Mouse (Mus musculus) liver, embryonic 16.5 days (tissue): Measurements from ENCODE around the gene Dynlt1c. TPM values are rescaled to one million over a fixed set of nuclear protein-coding genes. Genes with fewer than 3 reads are reported as not detected.
"Not testable (repeated sequence)": the region's sequence is repeated elsewhere in the genome, so short reads cannot be mapped to it uniquely, and the experiment has no call there.

ENCODE experiments used
- ATAC-seq: fragments of 200-750 bp; cut with Nextera tagmentation; 2 replicates; pipeline ENCODE4 v1.8.0; 2017; ENCODE audit warnings: low read depth, mild to moderate bottlenecking, moderate number of reproducible peaks, moderate library complexity
- H3K27ac ChIP-seq: fragments of 300-500 bp; sonication (generic); 2 replicates; pipeline ENCODE4 v1.5.1; 2014; ENCODE audit warnings: mild to moderate bottlenecking, low read length
- H3K27me3 ChIP-seq: fragments of 300-500 bp; sonication (generic); 2 replicates; pipeline ENCODE4 v1.6.1; 2014; ENCODE audit warnings: low read depth, low read length, mixed read lengths; ENCODE audit not compliant: control insufficient read depth, insufficient read depth
- H3K36me3 ChIP-seq: fragments of 300-500 bp; sonication (generic); 2 replicates; pipeline ENCODE4 v1.6.1; 2014; ENCODE audit warnings: mild to moderate bottlenecking; ENCODE audit not compliant: control insufficient read depth, insufficient read depth
- H3K4me1 ChIP-seq: fragments of 300-500 bp; sonication (generic); 2 replicates; pipeline ENCODE4 v1.6.1; 2014; ENCODE audit warnings: low read depth, low read length, mixed read lengths; ENCODE audit not compliant: control insufficient read depth
- H3K4me2 ChIP-seq: fragments of 300-500 bp; sonication (generic); 2 replicates; pipeline ENCODE4 v1.6.1; 2014; ENCODE audit warnings: low read depth, low read length, mixed read lengths
- H3K4me3 ChIP-seq: fragments of 300-500 bp; sonication (generic); 2 replicates; pipeline ENCODE4 v1.5.1; 2014; ENCODE audit warnings: low read depth, mild to moderate bottlenecking, low read length
- H3K9ac ChIP-seq: fragments of 300-500 bp; sonication (generic); 2 replicates; pipeline ENCODE4 v1.6.1; 2014; ENCODE audit warnings: low read depth, low read length
- H3K9me3 ChIP-seq: fragments of 300-500 bp; sonication (generic); replicated peaks from 2 replicates; pipeline ENCODE4 v1.6.1; 2016; ENCODE audit warnings: low read length; ENCODE audit not compliant: control insufficient read depth
- WGBS: fragments of 180-500 bp; shearing (Covaris S2); extraction: QIAGEN DNeasy Blood & Tissue Kit; methylation state at CpG from one replicate; pipeline ENCODE4 v1.1.7; 2014; ENCODE audit not compliant: insufficient replicate concordance; 5-methylcytosine and 5-hydroxymethylcytosine counted together
- polyA plus RNA-seq: library from polyadenylated mRNA; unstranded; fragments of >200 nt; fragmentation: Nextera tagmentation; extraction: Ambion mirVana; gene quantifications from 2 replicates; pipeline ENCODE4 v1.2.1, GENCODE M21; 2015

Dynlt1c gene
- polyA plus RNA-seq, 1 experiment from 2014 or later: 8.5 TPM

DNA sequence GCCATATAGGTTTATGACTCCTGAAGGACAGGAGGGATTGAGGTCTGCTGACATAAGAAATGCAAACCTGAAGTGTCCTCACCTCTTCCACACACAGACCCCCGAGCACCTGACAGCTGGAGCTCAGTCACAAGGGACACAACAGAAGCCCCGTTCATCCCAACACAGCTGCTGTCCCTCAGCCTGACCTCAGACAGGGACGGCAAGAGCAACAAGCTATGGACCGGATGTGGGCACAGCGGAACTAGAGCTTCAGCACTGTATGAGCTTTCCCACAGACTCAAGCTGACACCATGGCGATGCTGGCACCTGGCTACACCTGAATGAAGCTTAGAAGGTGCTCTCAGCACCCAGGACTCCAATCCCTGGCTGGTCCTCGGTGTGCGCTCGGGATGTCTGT lies 12.8 kb downstream of the Dynlt1c start:
- H3K27me3 ChIP-seq, H3K4me1 ChIP-seq, H3K4me2 ChIP-seq, H3K36me3 ChIP-seq, H3K27ac ChIP-seq, H3K9ac ChIP-seq, ATAC-seq, H3K4me3 ChIP-seq, H3K9me3 ChIP-seq: not testable (repeated sequence)
- 85% methylated on average over 4 of the region's 9 CpGs for WGBS

DNA sequence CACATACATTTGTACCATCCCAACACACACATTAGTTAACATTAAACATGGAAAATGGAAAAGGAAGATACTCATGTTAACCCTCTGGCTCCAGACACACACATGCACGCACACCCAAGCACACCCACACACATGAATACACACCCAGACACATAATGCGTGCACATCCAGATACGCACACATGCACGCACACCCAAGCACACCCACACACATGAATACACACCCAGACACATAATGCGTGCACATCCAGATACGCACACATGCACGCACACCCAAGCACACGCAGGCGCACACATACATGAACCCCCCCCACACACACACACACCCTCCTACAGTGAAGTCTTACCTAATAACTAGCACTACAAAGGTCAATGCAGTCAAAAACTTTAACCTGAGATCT lies 15.3 kb downstream of the Dynlt1c start:
- not testable (repeated sequence) for H3K4me2 ChIP-seq, H3K36me3 ChIP-seq, H3K27me3 ChIP-seq, H3K9me3 ChIP-seq, H3K4me3 ChIP-seq, ATAC-seq, H3K4me1 ChIP-seq, H3K9ac ChIP-seq, H3K27ac ChIP-seq
- 83% methylated on average over 9 of the region's 9 CpGs for WGBS

DNA sequence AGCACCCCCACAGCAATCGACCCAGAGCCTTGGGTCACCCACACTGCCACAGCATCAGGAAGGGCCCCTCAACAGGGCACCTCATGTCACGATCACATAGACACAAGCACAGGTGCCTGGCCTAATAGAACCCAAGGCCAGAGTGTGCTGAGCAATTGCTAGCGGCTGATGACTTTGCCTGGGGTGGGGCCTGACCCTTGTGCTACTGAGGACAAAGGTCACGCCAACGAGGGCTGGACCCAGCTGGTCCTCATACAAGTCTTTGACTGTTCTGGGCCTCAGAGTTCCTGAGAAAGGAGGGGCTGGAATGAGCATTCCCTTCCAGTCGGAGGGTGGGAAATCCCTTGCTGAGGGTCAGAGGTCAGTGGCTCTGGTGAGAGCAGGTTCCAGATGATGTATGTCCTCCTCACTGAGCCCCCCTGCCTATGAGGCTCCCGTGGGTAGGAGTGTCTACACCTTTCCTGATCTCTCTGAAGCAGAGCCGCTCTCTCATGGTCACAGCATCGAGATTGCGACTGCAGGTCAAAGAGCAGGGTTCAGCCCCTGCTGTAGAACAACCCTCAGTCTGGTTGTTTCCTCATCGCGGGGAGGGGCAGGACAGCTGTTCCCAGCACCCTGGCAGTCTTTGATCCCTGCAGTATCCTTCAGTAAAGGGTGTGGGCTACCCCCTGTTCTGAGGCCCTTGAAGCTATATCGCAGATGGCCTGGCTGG lies 16.4 kb downstream of the Dynlt1c start:
- H3K9ac ChIP-seq, H3K27ac ChIP-seq, H3K4me2 ChIP-seq, H3K9me3 ChIP-seq, H3K27me3 ChIP-seq, H3K36me3 ChIP-seq, H3K4me1 ChIP-seq, H3K4me3 ChIP-seq: not testable (repeated sequence)
- peak; percentile 74 for ATAC-seq
- 60% methylated on average over 7 of the region's 13 CpGs for WGBS

DNA sequence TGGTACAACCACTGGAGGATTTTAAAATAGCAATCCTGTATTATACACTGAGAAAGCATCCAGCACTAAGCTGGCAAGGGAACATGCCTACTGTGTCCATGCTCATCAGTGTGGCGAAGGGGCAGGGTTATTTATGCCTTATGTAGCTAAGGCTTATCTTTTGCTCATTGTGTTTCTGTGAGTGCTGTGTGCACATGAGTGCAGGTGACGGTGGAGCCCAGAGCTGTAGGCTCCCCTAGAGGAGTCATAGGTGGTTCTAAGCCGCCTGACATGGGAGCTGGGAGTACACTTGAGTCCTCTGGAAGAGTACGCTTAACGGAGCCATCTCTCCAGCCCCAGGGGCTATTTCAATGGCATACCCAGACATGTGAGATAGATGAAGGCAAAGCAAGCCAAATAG lies 17.8 kb downstream of the Dynlt1c start:
- H3K9me3 ChIP-seq, H3K9ac ChIP-seq, H3K27ac ChIP-seq, H3K4me1 ChIP-seq, H3K36me3 ChIP-seq, H3K4me3 ChIP-seq, ATAC-seq, H3K27me3 ChIP-seq, H3K4me2 ChIP-seq: not testable (repeated sequence)
- WGBS: 68% methylated on average over 5 of the region's 5 CpGs

DNA sequence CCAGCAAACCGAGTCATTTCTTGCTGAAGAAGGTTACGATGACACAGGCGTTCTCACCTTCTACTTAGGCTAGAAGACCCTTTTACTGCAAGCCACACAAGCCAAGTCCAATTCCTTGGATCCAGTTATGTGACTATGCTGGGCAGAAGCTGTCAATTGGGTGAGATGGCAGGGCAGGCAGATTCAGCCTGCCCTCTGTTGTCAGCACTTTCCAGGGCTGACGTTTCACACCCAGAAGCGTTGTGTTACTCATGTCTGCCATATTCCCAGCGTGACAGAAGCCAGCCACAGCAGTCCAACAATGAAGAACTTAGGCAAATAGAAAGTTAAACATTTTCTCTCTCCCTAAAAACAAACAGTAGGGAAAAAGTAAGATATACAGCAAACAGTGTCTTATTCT lies 18.6 kb downstream of the Dynlt1c start:
- not testable (repeated sequence) for H3K9me3 ChIP-seq, H3K9ac ChIP-seq, H3K4me2 ChIP-seq, H3K36me3 ChIP-seq, H3K27ac ChIP-seq, H3K27me3 ChIP-seq, H3K4me3 ChIP-seq, H3K4me1 ChIP-seq
- 46% methylated on average over 5 of the region's 6 CpGs for WGBS
- ATAC-seq: peak; percentile 22; the same call in 1 of the 2 replicates

DNA sequence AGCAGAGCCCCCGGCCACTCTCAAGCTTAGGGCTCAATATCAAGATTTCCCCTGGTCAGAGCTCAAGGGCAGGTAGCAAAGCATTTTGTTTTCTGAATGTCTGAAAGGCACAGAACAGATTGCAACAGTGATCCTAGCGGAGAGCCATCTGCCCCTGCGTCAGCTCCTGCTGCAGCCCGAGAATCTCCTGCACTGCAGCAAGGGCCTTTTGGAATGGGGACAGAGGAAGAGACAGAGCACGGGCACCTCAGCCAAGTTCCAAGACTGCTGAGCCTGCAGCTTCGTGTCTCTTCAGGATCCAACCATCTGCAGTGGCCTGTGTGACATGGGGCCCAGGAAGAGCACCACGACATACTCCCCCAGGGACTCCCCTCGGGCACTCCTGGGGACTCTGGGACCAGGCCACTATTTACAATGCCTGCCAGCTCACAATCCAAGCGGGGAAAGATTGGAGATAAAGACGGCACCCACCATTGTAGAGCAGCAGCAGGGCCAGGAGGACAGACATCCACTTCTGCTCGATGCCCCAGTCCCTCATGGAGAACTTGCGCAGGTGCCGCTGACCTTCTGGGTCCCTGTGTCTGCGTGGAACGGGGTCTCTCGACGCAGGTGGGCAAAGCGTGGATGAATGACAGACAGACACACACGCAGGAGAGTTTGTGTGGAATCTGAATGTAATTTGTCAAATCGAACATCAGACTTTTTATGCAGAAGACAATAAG lies 19.4 kb downstream of the Dynlt1c start:
- not testable (repeated sequence) for H3K27ac ChIP-seq, H3K9ac ChIP-seq, H3K4me1 ChIP-seq, H3K4me3 ChIP-seq, H3K27me3 ChIP-seq, H3K4me2 ChIP-seq, H3K36me3 ChIP-seq, H3K9me3 ChIP-seq, ATAC-seq
- WGBS: 60% methylated on average over 18 of the region's 20 CpGs

DNA sequence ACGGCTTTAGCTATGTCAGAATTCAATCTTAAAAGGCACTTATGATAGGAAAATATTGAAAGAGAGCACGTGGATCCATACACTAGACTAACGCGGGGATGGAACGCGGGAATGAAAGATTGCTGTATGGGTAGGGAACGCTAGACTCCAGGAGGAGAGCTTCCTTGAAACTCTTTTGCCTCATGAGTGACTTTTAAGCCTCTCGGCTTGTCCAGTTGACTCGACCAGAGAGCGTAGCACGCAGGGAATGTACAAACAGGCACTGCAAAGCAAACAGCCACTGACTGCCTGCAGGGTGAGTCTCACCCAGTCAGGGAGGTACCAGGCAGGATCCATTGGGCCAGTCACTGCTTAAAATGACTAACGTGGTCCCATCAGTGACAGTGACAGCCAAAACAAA lies 20.5 kb downstream of the Dynlt1c start:
- not testable (repeated sequence) for ATAC-seq, H3K9ac ChIP-seq

DNA sequence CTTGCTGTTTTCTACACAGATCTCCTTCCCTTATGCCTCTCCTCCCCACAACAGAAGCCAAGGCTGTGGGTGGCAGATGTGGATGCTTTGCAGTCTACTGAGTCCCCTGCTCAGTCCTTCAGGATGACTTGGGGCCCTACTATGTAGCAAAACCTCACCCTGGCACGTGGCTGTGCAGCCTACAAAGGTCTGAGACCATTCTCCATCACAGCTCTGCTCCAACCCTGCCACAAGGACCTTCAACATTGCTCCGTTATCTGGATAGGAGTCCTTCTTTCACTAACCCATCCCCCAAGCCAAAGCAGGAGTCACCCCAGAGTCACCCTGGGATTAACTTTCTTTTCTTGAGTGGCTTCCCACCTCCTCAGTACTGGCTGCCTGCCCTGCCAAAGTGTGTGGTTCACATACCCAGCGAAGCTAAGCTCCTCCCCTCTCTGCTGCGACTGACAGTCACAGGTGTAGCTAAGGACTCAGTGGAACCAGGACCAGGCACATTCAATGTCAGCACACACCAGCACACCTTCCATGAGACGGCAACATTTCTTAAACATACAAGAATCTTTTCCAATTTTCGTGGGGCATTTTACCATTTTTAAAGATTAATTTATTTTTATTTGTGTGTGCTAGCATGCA lies 23.6 kb downstream of the Dynlt1c start:
- 25% methylated on average over 1 of the region's 6 CpGs for WGBS
- H3K27me3 ChIP-seq, H3K27ac ChIP-seq, H3K9me3 ChIP-seq, H3K4me1 ChIP-seq, H3K36me3 ChIP-seq, H3K4me3 ChIP-seq, H3K4me2 ChIP-seq, ATAC-seq, H3K9ac ChIP-seq: not testable (repeated sequence)

More for the DNA sequence above, 20.5 kb downstream of the Dynlt1c start:
- not testable (repeated sequence) for H3K4me1 ChIP-seq, H3K4me2 ChIP-seq, H3K4me3 ChIP-seq, H3K9me3 ChIP-seq, H3K27ac ChIP-seq, H3K27me3 ChIP-seq, H3K36me3 ChIP-seq
- WGBS: 74% methylated on average over 11 of the region's 12 CpGs

DNA sequence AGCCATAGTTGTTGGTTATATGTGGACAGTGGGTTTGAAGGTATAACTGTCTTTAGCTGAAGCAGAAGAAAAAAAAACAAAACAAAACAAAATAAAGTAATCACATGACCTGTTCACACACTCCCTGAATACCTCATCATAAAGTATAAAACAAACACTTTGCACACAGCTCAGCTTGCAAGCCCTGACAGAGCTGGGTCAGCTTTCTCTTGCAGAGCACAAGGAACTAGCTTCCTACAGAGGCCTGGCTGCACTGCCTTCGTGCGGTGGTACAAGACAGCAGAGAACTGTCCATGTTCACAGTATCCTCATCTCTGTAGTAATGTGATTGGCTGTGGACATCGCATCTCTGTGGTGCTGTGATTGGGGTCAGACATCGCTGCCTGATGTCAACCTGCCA lies 28.9 kb downstream of the Dynlt1c start:
- H3K4me1 ChIP-seq, H3K9ac ChIP-seq, H3K4me2 ChIP-seq, H3K36me3 ChIP-seq, ATAC-seq, H3K27me3 ChIP-seq, H3K9me3 ChIP-seq, H3K27ac ChIP-seq, H3K4me3 ChIP-seq: not testable (repeated sequence)
- 81% methylated on average over 4 of the region's 4 CpGs for WGBS
